Mouse (Mus musculus) cerebellum, adult 9-10 months (tissue): ENCODE measurements around the gene Nectin2.

ENCODE experiments used
- DNase-seq: peaks from one replicate; pipeline ENCODE4 v3.0.0; 2022

Gene Nectin2

GRCm38 (mm10) chr7:19768251-19768650 is 18.0 kb upstream of the Nectin2 start:
- no peak for DNase-seq

- no peak for DNase-seq
Measured at GRCm38 (mm10) chr7:19764581-19764980, 14.3 kb upstream of the Nectin2 start.

- no peak for DNase-seq
Measured at GRCm38 (mm10) chr7:19763829-19764477, 13.7 kb upstream of the Nectin2 start.

GRCm38 (mm10) chr7:19762283-19762682 is 12.0 kb upstream of the Nectin2 start:
- no peak for DNase-seq

- DNase-seq, result no peak
Measured at GRCm38 (mm10) chr7:19760021-19760420, 9.7 kb upstream of the Nectin2 start.

- no peak for DNase-seq
Measured at GRCm38 (mm10) chr7:19758623-19759022, 8.3 kb upstream of the Nectin2 start.

- no peak for DNase-seq
Measured at GRCm38 (mm10) chr7:19755851-19756786, 5.8 kb upstream of the Nectin2 start.

GRCm38 (mm10) chr7:19755008-19755407 is 4.7 kb upstream of the Nectin2 start:
- no peak for DNase-seq

GRCm38 (mm10) chr7:19754065-19754464 is 3.8 kb upstream of the Nectin2 start:
- DNase-seq, result no peak

GRCm38 (mm10) chr7:19753587-19753986 is 3.3 kb upstream of the Nectin2 start:
- DNase-seq, result no peak

GRCm38 (mm10) chr7:19752652-19753051 is 2.4 kb upstream of the Nectin2 start:
- DNase-seq, result no peak

- no peak for DNase-seq
Measured at GRCm38 (mm10) chr7:19751070-19751383, 744 bp upstream of the Nectin2 start.

GRCm38 (mm10) chr7:19749389-19750216 is 680 bp downstream of the Nectin2 start:
- peak; percentile 72 for DNase-seq

- no peak for DNase-seq
Measured at GRCm38 (mm10) chr7:19748219-19749195, 1.8 kb downstream of the Nectin2 start.

- DNase-seq, result no peak
Measured at GRCm38 (mm10) chr7:19747420-19748218, 2.7 kb downstream of the Nectin2 start.

- no peak for DNase-seq
Measured at GRCm38 (mm10) chr7:19746426-19747201, 3.7 kb downstream of the Nectin2 start.

- no peak for DNase-seq
Measured at GRCm38 (mm10) chr7:19745971-19746370, 4.3 kb downstream of the Nectin2 start.

GRCm38 (mm10) chr7:19744590-19745385 is 5.5 kb downstream of the Nectin2 start:
- no peak for DNase-seq

- DNase-seq, result no peak
Measured at GRCm38 (mm10) chr7:19743791-19744190, 6.5 kb downstream of the Nectin2 start.

GRCm38 (mm10) chr7:19742468-19742867 is 7.8 kb downstream of the Nectin2 start:
- DNase-seq, result no peak
